Mouse (Mus musculus) midbrain, embryonic 11.5 days (tissue): ENCODE data around the gene Mmp7. TPM values are rescaled to one million over a fixed set of nuclear protein-coding genes. Genes with fewer than 3 reads are reported as not detected.
A peak's percentile ranks its signal among the peaks of the same experiment; 100 is the strongest.

Source experiments
- ATAC-seq: fragments of 200-750 bp; cut with Nextera tagmentation; 2 replicates; pipeline ENCODE4 v1.8.0; 2017; ENCODE audit warnings: moderate TSS enrichment, moderate library complexity; ENCODE audit not compliant: low FRiP score
- DNase-seq: peaks from one replicate; pipeline ENCODE4 v3.0.0; 2015; ENCODE audit warnings: low spot score; ENCODE audit errors: missing footprints
- H3K27ac ChIP-seq: fragments of 300-500 bp; sonication (generic); 2 replicates; pipeline ENCODE4 v1.5.1; 2014; ENCODE audit warnings: low read depth, low read length
- H3K27me3 ChIP-seq: fragments of 300-500 bp; sonication (generic); 2 replicates; pipeline ENCODE4 v1.6.1; 2014; ENCODE audit warnings: mild to moderate bottlenecking, low read length, moderate library complexity, mixed read lengths; ENCODE audit not compliant: control insufficient read depth, insufficient read depth
- H3K36me3 ChIP-seq: fragments of 300-500 bp; sonication (generic); 2 replicates; pipeline ENCODE4 v1.6.1; 2014; ENCODE audit warnings: mild to moderate bottlenecking, low read length, moderate library complexity, mixed read lengths; ENCODE audit not compliant: control insufficient read depth, insufficient read depth
- H3K4me1 ChIP-seq: fragments of 300-500 bp; sonication (generic); 2 replicates; pipeline ENCODE4 v1.6.1; 2014; ENCODE audit warnings: low read length; ENCODE audit not compliant: control insufficient read depth, insufficient read depth
- H3K4me2 ChIP-seq: fragments of 300-500 bp; sonication (generic); 2 replicates; pipeline ENCODE4 v1.6.1; 2014; ENCODE audit warnings: mild to moderate bottlenecking, moderate library complexity
- H3K4me3 ChIP-seq: fragments of 300-500 bp; sonication (generic); 2 replicates; pipeline ENCODE4 v1.5.1; 2014; ENCODE audit warnings: low read depth, low read length
- H3K9ac ChIP-seq: fragments of 300-500 bp; sonication (generic); 2 replicates; pipeline ENCODE4 v1.6.1; 2014; ENCODE audit warnings: low read length
- H3K9me3 ChIP-seq: fragments of 300-500 bp; sonication (generic); 2 replicates; pipeline ENCODE4 v1.6.1; 2016; ENCODE audit warnings: low read length; ENCODE audit not compliant: control insufficient read depth
- WGBS: fragments of 180-500 bp; shearing (Covaris S2); extraction: QIAGEN DNeasy Blood & Tissue Kit; methylation state at CpG from one replicate; pipeline ENCODE4 v1.1.7; 2014; 5-methylcytosine and 5-hydroxymethylcytosine counted together
- polyA plus RNA-seq: library from polyadenylated mRNA; unstranded; fragments of >200 nt; fragmentation: Nextera tagmentation; extraction: Ambion mirVana; gene quantifications from 2 replicates; pipeline ENCODE4 v1.2.1, GENCODE M21; 2014

The Mmp7 gene
- polyA plus RNA-seq, 1 experiment from 2014 or later = not detected

DNA sequence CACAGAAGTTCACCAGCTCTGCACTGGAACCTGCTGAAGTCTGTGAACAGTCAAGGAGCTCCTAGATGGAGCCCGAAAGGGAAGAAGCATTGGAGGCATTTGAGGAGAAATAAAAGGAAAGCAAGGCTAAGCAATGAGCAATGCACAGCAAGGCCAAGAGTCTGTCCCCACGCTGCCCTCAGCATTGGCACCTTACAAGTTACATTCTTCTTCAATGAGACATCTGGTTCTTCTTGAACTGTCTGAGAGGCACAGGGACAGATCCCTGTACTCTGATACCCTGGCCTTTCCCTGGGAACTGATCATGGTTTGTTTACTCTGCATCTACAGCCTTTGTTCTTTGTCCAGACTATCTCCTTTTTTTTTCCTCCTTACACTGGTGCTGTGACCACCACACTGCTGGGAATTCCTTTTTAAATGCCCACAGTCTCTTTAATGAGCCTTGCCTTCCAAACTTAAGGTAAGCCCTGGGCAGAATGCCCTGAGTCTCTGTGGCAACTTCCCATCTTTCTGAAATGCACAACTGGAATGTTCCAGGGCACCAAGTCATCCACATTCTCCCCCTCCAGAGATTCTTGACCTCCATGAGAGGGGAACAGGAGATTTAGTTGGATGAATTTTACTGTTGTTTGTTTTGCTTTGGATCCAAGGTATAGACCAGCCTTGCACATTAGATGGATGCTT, 13.6 kb upstream of the Mmp7 start:
- H3K4me2 ChIP-seq = no peak overlapping the region
- no peaks in the 10 kb centered on the region for H3K36me3 ChIP-seq
- no peaks in the 10 kb centered on the region for H3K4me1 ChIP-seq
- no peaks in the 10 kb centered on the region for H3K27me3 ChIP-seq
- H3K9me3 ChIP-seq = no peaks in the 10 kb centered on the region
- H3K9ac ChIP-seq = no peak overlapping the region
- DNase-seq = no peak
- H3K27ac ChIP-seq = no peak overlapping the region
- WGBS = 76% methylated on average over 2 of the region's 2 CpGs
- no peak for ATAC-seq
- H3K4me3 ChIP-seq = no peak overlapping the region

DNA sequence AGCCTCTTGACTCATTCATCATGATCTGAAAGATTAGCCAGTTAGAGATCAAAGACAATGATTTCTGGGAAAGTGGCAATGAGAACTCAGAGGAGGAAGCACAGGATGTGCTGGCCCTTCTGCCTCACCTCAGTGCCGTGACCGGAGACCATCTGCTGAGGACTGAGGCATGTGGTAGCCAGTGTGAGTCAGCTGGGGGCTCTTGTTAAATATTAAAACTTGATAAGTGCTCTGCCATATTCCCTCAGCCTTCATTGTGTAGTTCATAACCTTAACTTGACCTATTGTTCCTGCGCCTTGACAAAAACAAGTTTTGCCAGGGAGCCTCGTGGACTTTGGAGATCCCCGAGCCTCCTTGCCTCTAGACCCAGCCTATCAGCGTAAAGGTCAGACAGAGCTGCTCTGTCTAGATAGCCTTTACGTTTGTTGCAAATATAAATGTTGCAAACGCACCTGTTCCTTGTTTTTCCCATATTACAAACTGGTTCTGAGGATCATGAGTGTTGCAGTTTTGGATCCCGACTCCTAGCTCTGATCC, 9.7 kb upstream of the Mmp7 start:
- no peak overlapping the region for H3K4me3 ChIP-seq
- WGBS = 91% methylated on average over 9 of the region's 9 CpGs
- H3K9ac ChIP-seq = no peak overlapping the region
- ATAC-seq (no peak), DNase-seq (no peak)
- H3K36me3 ChIP-seq = no peaks in the 10 kb centered on the region
- no peak overlapping the region for H3K27ac ChIP-seq
- no peaks in the 10 kb centered on the region for H3K4me1 ChIP-seq
- no peaks in the 10 kb centered on the region for H3K27me3 ChIP-seq
- H3K9me3 ChIP-seq = no peaks in the 10 kb centered on the region
- H3K4me2 ChIP-seq = no peak overlapping the region

GRCm38 (mm10) chr9:7686024-7686423, 5.9 kb upstream of the Mmp7 start:
- 82% methylated on average over 2 of the region's 2 CpGs for WGBS
- Histone ChIP-seq H3K4me1 (no peaks in the 10 kb centered on the region), H3K4me2 (no peak overlapping the region), H3K36me3 (no peaks in the 10 kb centered on the region), H3K9me3 (no peaks in the 10 kb centered on the region), H3K27ac (no peak overlapping the region), H3K4me3 (no peak overlapping the region), H3K27me3 (no peaks in the 10 kb centered on the region), H3K9ac (no peak overlapping the region)
- DNase-seq = no peak
- ATAC-seq = no peak

DNA sequence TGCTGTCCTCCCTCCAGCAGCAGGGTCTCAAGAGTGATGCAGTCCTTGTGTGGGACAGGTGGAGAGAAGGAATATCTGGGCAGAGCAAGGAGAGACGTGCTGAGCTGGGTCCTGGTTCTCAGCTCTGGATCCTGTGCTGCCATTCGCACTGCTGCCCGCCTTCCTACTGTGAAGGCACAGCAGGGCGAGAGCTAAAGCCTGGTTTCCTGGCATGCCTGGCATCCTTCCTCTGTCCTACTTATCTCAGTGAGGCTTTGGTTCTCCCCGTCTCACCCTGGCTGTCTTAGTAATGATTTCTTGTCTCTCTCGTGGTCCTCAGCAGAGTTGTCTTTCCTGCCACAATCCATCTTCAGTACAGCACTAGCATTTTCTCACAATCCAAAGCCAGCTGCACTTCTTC, 2.1 kb upstream of the Mmp7 start:
- Histone ChIP-seq H3K4me2 (no peak overlapping the region), H3K9me3 (no peaks in the 10 kb centered on the region), H3K4me3 (no peak overlapping the region), H3K36me3 (no peaks in the 10 kb centered on the region), H3K27ac (no peak overlapping the region), H3K4me1 (no peaks in the 10 kb centered on the region), H3K9ac (no peak overlapping the region), H3K27me3 (no peaks in the 10 kb centered on the region)
- ATAC-seq (no peak), DNase-seq (no peak)
- 48% methylated on average over 6 of the region's 6 CpGs for WGBS

GRCm38 (mm10) chr9:7693961-7694360, 2.1 kb downstream of the Mmp7 start:
- H3K4me2 ChIP-seq = no peak overlapping the region
- 80% methylated on average over 3 of the region's 3 CpGs for WGBS
- no peak for DNase-seq

GRCm38 (mm10) chr9:7695646-7696045, 3.8 kb downstream of the Mmp7 start:
- no peaks in the 10 kb centered on the region for H3K27me3 ChIP-seq
- DNase-seq (no peak), ATAC-seq (no peak)
- no peaks in the 10 kb centered on the region for H3K9me3 ChIP-seq
- H3K9ac ChIP-seq = no peak overlapping the region
- H3K4me3 ChIP-seq = no peak overlapping the region
- no peaks in the 10 kb centered on the region for H3K36me3 ChIP-seq
- H3K4me2 ChIP-seq = no peak overlapping the region
- H3K27ac ChIP-seq = no peak overlapping the region
- 83% methylated on average over 3 of the region's 3 CpGs for WGBS
- H3K4me1 ChIP-seq = no peaks in the 10 kb centered on the region

More at GRCm38 (mm10) chr9:7693961-7694360, 2.1 kb downstream of the Mmp7 start:
- Histone ChIP-seq H3K9me3 (no peaks in the 10 kb centered on the region), H3K4me3 (no peak overlapping the region), H3K4me1 (no peaks in the 10 kb centered on the region), H3K9ac (no peak overlapping the region), H3K27me3 (no peaks in the 10 kb centered on the region), H3K27ac (no peak overlapping the region), H3K36me3 (no peaks in the 10 kb centered on the region)
- no peak for ATAC-seq

- Histone ChIP-seq H3K4me2 (no peak overlapping the region), H3K9ac (no peak overlapping the region), H3K27ac (no peak overlapping the region), H3K4me1 (no peaks in the 10 kb centered on the region), H3K27me3 (no peaks in the 10 kb centered on the region), H3K4me3 (no peak overlapping the region), H3K36me3 (no peaks in the 10 kb centered on the region), H3K9me3 (no peaks in the 10 kb centered on the region)
- DNase-seq (no peak), ATAC-seq (no peak)
- 77% methylated on average over 6 of the region's 6 CpGs for WGBS
Measured at GRCm38 (mm10) chr9:7708698-7709097, 16.8 kb downstream of the Mmp7 start.

GRCm38 (mm10) chr9:7711196-7711595, 19.3 kb downstream of the Mmp7 start:
- no peaks in the 10 kb centered on the region for H3K4me1 ChIP-seq
- ATAC-seq (no peak), DNase-seq (no peak)
- no peaks in the 10 kb centered on the region for H3K27me3 ChIP-seq
- 71% methylated on average over 4 of the region's 4 CpGs for WGBS
- H3K36me3 ChIP-seq = no peaks in the 10 kb centered on the region
- H3K9me3 ChIP-seq = no peaks in the 10 kb centered on the region
- no peak overlapping the region for H3K9ac ChIP-seq
- H3K27ac ChIP-seq = no peak overlapping the region
- H3K4me2 ChIP-seq = no peak overlapping the region
- H3K4me3 ChIP-seq = no peak overlapping the region

DNA sequence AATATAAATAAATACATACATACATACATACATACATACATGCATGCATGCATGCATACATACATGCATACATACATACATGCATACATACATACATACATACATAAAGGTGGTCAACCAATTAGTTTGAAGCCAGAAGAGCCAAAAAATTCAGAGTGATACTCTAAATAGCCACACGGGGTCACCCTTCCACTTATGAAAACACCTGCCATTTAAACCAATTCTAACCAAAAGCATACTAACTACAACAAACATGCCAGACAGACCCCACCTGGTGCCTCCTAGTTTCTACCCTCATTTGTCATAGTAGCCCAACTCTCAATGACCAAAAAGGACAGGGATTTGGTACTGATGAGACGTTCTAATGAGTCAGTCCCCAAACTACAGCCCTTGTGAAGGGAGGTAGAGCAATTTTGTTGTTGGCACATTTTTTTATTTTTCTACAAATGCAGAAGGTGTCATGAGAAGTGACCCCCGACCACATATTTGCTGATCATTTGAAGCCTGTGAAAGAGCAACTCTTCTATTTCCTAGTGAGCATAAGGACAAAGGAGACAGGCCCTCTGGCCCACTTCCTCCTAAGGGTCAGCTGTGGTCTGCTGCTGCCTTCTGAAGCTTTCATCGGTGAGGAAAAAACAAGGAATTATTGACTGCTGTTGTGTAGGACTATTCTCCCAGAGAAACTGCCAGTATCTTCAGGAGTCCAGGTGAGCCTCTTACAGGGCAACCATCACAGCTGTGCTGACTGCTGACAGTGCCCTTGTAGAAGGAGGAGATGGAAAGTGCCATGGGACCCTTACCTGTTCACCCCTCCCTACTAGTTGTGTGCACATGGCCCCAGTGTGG, 22.4 kb downstream of the Mmp7 start:
- whole genome bisulfite sequencing = 42% methylated on average over 4 of the region's 4 CpGs
- Histone ChIP-seq H3K4me2 (no peak overlapping the region), H3K9ac (no peak overlapping the region), H3K4me3 (no peak overlapping the region), H3K36me3 (no peaks in the 10 kb centered on the region), H3K9me3 (no peaks in the 10 kb centered on the region), H3K27me3 (no peaks in the 10 kb centered on the region), H3K27ac (no peak overlapping the region), H3K4me1 (no peaks in the 10 kb centered on the region)
- peak; percentile 92 for DNase-seq
- ATAC-seq = peak; percentile 61
